Mouse (Mus musculus) bone marrow, adult 2 months (tissue): ENCODE measurements at regions not wholly inside any gene's neighbourhood (a gene's known extent, or its start where the extent isn't known, plus 50 kb on each side); places are given as distances from the start of the nearest gene placed in this dataset.

ENCODE experiments used
- CTCF ChIP-seq: fragments of 200-500 bp; IDR thresholded peaks from 2 replicates; pipeline ENCODE4 v1.5.1; 2011; ENCODE audit warnings: low read length, control low read depth; ENCODE audit not compliant: control insufficient read depth, insufficient read depth
- POLR2A ChIP-seq: fragments of 200-500 bp; IDR thresholded peaks from 2 replicates; pipeline ENCODE4 v1.6.1; 2011; ENCODE audit warnings: low read depth, mild to moderate bottlenecking, control low read depth, low read length, borderline replicate concordance; ENCODE audit not compliant: control insufficient read depth

DNA sequence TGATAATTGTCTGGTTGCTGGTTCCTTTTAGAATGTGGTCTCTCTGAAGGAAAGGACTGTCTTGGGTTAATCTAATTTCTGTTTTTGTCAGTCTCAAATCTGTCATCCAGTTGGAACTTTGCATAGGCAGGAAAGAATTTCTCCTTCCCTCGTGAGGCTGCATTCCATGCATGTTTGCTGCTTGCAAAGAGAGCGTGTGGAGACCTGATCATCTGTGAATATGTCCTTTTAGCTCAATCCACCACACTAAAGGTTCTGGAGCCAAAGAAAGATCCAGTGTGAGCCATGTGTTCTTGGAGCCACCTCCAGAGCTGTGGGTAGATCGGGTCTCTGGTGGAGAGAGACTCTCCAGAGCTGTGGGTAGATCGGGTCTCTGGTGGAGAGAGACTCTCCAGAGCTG is 200.2 kb downstream of the Ttc32 start:
- TF ChIP-seq CTCF: no peak
- TF ChIP-seq POLR2A: no peak
